Mouse (Mus musculus): Measurements from ENCODE around the gene Rxrb. TPM values are rescaled to one million over a fixed set of nuclear protein-coding genes. Genes with fewer than 3 reads are reported as not detected.
A peak's percentile ranks its signal among the peaks of the same experiment; 100 is the strongest.

Rxrb gene
- polyA plus RNA-seq, 1 experiment from 2014 or later = 28.5 TPM

DNA sequence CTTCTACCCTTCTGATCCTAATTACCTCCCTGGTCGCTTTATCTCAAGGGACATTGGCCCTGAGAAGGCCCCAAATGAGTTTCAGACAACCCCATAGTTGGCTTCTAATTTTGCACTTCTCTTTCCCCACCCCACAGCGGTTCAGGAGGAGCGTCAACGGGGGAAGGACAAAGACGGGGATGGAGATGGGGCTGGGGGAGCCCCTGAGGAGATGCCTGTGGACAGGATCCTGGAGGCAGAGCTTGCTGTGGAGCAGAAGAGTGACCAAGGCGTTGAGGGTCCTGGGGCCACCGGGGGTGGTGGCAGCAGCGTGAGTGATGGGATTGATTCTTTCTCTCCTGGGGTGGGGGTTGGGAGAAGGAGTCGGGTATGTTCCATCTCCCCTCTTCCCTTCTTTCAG lies 3.9 kb downstream of the Rxrb start:
- WGBS = 83% methylated on average over 9 of the region's 9 CpGs
- Histone ChIP-seq H3K9ac (no peak overlapping the region), H3K4me1 (peaks cover 44% of the 10 kb centered on the region), H3K36me3 (peaks cover 47% of the 10 kb centered on the region), H3K9me3 (no peaks in the 10 kb centered on the region), H3K27me3 (replicated peaks) (peaks cover 32% of the 10 kb centered on the region), H3K27ac (replicated peaks) (no peak overlapping the region), H3K4me2 (no peak overlapping the region), H3K4me3 (no peak overlapping the region)
- no peak for ATAC-seq (ENCODE audit: extremely low read depth, insufficient number of reproducible peaks, low FRiP score, low TSS enrichment)

DNA sequence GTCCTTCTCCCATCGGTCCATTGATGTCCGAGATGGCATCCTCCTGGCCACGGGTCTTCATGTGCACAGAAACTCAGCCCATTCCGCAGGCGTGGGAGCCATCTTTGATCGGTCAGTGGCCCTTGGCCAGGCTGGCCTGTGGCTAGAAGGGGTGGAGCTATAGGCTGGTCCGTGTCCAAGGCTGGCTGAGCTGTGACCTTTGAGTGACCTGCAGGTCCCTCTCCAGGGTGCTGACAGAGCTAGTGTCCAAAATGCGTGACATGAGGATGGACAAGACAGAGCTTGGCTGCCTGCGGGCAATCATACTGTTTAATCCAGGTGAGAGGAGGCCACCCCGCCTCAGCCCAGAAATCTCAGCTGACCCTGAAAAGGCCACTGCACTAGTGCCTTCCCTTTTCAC lies 5.0 kb downstream of the Rxrb start:
- H3K36me3 ChIP-seq = peaks cover 47% of the 10 kb centered on the region
- no peak for ATAC-seq (ENCODE audit: extremely low read depth, insufficient number of reproducible peaks, low FRiP score, low TSS enrichment)
- H3K4me2 ChIP-seq = no peak overlapping the region
- H3K9me3 ChIP-seq = no peaks in the 10 kb centered on the region
- H3K9ac ChIP-seq = no peak overlapping the region
- H3K27me3 ChIP-seq (replicated peaks) = peaks cover 43% of the 10 kb centered on the region
- peaks cover 49% of the 10 kb centered on the region for H3K4me1 ChIP-seq
- no peak overlapping the region for H3K4me3 ChIP-seq
- 75% methylated on average over 10 of the region's 10 CpGs for WGBS
- no peak overlapping the region for H3K27ac ChIP-seq (replicated peaks)

GRCm38 (mm10) chr17:34037241-34037640 lies 5.6 kb downstream of the Rxrb start:
- peaks cover 49% of the 10 kb centered on the region for H3K27me3 ChIP-seq (replicated peaks)
- no peaks in the 10 kb centered on the region for H3K9me3 ChIP-seq
- H3K36me3 ChIP-seq = peaks cover 47% of the 10 kb centered on the region
- H3K4me3 ChIP-seq = no peak overlapping the region
- H3K9ac ChIP-seq = no peak overlapping the region
- no peak overlapping the region for H3K4me2 ChIP-seq
- peaks cover 49% of the 10 kb centered on the region for H3K4me1 ChIP-seq
- H3K27ac ChIP-seq (replicated peaks) = no peak overlapping the region
- WGBS = 83% methylated on average over 7 of the region's 7 CpGs
- no peak for ATAC-seq (ENCODE audit: extremely low read depth, insufficient number of reproducible peaks, low FRiP score, low TSS enrichment)

GRCm38 (mm10) chr17:34038440-34038839 lies 6.8 kb downstream of the Rxrb start:
- H3K9me3 ChIP-seq = no peaks in the 10 kb centered on the region
- H3K4me2 ChIP-seq = peak overlapping the region; percentile 64
- no peak for ATAC-seq (ENCODE audit: extremely low read depth, insufficient number of reproducible peaks, low FRiP score, low TSS enrichment)
- H3K9ac ChIP-seq = peak overlapping the region; percentile 68
- peaks cover 38% of the 10 kb centered on the region for H3K4me1 ChIP-seq
- H3K4me3 ChIP-seq = peak overlapping the region; percentile 36
- peaks cover 46% of the 10 kb centered on the region for H3K36me3 ChIP-seq
- H3K27me3 ChIP-seq (replicated peaks) = peaks cover 60% of the 10 kb centered on the region
- WGBS = 14% methylated on average over 16 of the region's 21 CpGs
- H3K27ac ChIP-seq (replicated peaks) = no peak overlapping the region

DNA sequence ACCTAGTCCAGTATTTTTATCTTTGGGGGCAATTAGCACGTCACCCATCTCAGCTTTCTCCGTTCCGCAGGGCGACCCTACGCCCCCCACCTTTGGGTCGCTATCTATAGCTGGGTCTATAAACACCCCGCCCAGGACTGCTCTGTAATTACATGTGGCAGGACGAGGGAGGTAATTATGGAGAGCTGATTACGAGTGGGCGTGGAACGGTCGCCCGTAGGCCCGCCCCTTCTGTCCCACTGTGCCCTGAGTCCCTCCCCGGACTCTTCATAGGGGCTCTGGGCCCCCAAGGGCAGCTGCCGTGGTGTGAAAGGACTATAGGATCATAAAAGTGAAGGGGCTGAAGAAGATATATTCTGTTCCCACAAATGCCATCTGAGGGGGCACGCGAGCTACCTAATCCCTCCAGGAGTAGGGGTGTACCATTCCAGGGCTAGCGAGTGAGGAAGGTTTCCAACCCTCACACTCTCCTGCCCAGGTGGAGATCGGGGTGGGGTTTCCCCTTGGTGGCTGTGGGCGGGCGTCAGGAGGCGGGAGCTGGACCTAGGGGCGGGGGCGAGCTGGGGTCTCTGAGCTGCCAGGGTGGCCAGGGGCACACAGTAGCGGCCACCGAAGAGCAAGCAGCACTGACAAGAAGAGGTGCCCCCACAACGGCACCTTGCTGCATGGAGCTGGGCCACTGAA lies 7.4 kb downstream of the Rxrb start, which contains the start of gene Col11a2:
Col11a2 (plus strand) TSS at position 560 of the 684 bp plus-strand sequence.
- Histone ChIP-seq H3K27me3 (replicated peaks) (peaks cover 65% of the 10 kb centered on the region), H3K36me3 (peaks cover 40% of the 10 kb centered on the region), H3K9ac (peak within 1 kb of the TSS; percentile 68), H3K4me3 (peak within 1 kb of the TSS; percentile 36), H3K9me3 (no peaks in the 10 kb centered on the region), H3K4me1 (peaks cover 33% of the 10 kb centered on the region), H3K27ac (replicated peaks) (no peak within 1 kb of the TSS), H3K4me2 (peak within 1 kb of the TSS; percentile 64)
- WGBS = 8% methylated on average over 28 of the region's 28 CpGs
- ATAC-seq (ENCODE audit: extremely low read depth, insufficient number of reproducible peaks, low FRiP score, low TSS enrichment) = 0 out of 2 replicates have a peak, but pooled peaks have one; percentile 26

DNA sequence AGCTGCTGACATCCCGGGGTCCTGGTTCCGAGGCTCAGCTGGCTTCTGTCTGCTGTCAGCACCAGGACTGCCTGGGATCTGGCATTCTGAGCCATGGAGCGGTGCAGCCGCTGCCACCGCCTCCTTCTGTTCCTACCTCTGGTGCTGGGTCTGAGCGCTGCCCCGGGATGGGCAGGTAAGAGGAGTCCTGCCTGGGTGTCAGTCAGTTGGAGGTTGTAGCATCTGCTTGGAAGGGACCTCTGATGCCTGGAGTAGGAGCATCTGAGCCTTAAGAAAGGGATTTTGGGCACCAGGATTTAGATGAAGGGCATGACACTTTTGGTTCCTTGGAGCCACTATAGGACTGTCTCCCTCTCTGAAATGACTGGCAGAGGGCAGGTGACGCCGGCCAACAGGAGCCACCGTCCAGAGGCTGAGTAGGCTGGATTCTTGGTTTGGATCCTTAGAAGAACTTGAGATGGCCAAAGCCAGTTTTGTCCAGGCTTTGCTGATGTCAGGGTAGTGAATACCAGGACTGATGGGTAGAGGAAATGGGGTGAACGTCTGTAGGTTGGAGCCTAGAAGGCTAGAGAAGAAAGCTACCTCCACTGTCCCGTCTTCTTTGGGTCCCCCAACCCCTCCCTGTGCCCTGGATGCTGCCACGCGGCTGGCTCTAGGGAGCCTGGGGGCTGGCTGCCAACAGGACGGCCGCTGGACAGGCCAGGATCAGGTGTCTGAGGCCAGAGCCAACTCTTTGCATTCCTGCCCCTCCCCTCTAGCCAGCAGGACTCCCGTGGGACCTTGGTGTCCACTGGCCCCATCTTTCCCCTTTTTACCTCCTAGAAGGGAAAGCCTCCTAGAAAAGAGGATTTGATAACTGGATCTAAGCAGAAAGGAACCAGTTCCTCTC lies 8.2 kb downstream of the Rxrb start:
- Histone ChIP-seq H3K9ac (peak overlapping the region; percentile 68), H3K4me1 (peaks cover 32% of the 10 kb centered on the region), H3K4me3 (peak overlapping the region; percentile 36), H3K9me3 (no peaks in the 10 kb centered on the region), H3K27ac (replicated peaks) (no peak overlapping the region), H3K4me2 (peak overlapping the region; percentile 64), H3K36me3 (peaks cover 32% of the 10 kb centered on the region), H3K27me3 (replicated peaks) (peaks cover 72% of the 10 kb centered on the region)
- no peak for ATAC-seq (ENCODE audit: extremely low read depth, insufficient number of reproducible peaks, low FRiP score, low TSS enrichment)
- 27% methylated on average over 17 of the region's 17 CpGs for WGBS

DNA sequence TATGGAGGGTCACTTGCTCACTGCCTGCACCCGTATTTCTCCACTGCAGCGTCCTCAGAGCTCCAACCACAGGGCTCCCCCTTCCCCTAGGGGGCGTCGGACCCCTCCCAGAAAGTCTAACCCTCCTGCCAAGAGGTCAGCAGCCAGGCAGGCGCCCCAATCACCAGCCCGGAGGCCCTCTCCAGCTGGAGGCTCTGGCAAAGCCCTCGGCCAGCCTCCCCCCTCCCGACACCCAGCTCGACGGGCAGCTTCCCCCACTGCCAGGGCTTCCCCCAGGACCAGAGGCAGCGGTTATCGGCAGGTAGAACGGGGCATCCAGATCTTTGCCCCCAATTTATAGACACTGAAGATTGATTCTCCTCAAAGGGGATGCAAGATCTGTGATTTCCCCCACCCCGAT lies 14.3 kb downstream of the Rxrb start:
- Histone ChIP-seq H3K9ac (no peak overlapping the region), H3K36me3 (no peaks in the 10 kb centered on the region), H3K4me1 (0 out of 2 replicates have a peak, but pooled peaks cover 4% of the 10 kb centered on the region), H3K27ac (replicated peaks) (no peak overlapping the region), H3K4me2 (no peak overlapping the region), H3K27me3 (replicated peaks) (peaks cover 38% of the 10 kb centered on the region), H3K4me3 (no peak overlapping the region), H3K9me3 (peaks cover 16% of the 10 kb centered on the region)
- ATAC-seq (ENCODE audit: extremely low read depth, insufficient number of reproducible peaks, low FRiP score, low TSS enrichment) = no peak
- WGBS = 76% methylated on average over 14 of the region's 14 CpGs

DNA sequence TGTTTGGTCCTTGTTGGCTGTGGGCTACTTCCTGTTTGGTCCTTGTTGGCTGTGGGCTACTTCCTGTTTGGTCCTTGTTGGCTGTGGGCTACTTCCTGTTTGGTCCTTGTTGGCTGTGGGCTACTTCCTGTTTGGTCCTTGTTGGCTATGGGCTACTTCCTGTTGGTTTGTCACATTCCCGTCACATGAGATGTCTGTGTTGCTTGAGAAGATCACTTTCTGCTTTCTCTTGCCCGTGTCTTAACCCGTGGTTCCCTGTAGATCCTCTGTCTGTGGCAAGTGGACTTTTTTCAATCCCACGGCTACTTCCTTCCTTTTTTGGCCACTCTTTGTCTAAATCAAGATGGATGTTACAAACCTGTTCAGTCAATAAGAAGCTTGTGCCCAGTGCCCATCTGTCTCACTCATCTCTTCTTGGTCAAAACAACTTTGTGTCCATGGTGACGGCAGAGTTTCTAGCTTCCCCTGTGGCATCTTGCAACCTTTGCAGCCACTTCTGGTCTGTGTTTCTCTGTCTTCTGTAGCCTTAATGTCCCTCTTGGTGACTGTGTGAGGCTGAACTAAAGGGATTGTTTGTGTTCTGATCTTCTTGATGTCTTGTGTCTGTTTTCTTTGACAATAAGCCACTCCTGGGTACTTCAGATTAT lies 15.9 kb downstream of the Rxrb start:
- no peak overlapping the region for H3K27ac ChIP-seq (replicated peaks)
- H3K9me3 ChIP-seq = peaks cover 16% of the 10 kb centered on the region
- no peak overlapping the region for H3K4me2 ChIP-seq
- H3K4me1 ChIP-seq = no peaks in the 10 kb centered on the region
- no peak for ATAC-seq (ENCODE audit: extremely low read depth, insufficient number of reproducible peaks, low FRiP score, low TSS enrichment)
- H3K36me3 ChIP-seq = no peaks in the 10 kb centered on the region
- H3K9ac ChIP-seq = no peak overlapping the region
- H3K27me3 ChIP-seq (replicated peaks) = peaks cover 25% of the 10 kb centered on the region
- WGBS = 85% methylated on average over 5 of the region's 5 CpGs
- H3K4me3 ChIP-seq = no peak overlapping the region

- Histone ChIP-seq H3K27ac (replicated peaks) (no peak overlapping the region), H3K4me3 (no peak overlapping the region), H3K4me2 (no peak overlapping the region), H3K9me3 (no peaks in the 10 kb centered on the region), H3K4me1 (no peaks in the 10 kb centered on the region), H3K9ac (no peak overlapping the region), H3K27me3 (replicated peaks) (0 out of 2 replicates have a peak, but pooled peaks cover 1% of the 10 kb centered on the region), H3K36me3 (no peaks in the 10 kb centered on the region)
- 55% methylated on average over 7 of the region's 7 CpGs for WGBS
- no peak for ATAC-seq (ENCODE audit: extremely low read depth, insufficient number of reproducible peaks, low FRiP score, low TSS enrichment)
These were observed 25.6 kb downstream of the Rxrb start for GRCm38 (mm10) chr17:34057224-34057623.

DNA sequence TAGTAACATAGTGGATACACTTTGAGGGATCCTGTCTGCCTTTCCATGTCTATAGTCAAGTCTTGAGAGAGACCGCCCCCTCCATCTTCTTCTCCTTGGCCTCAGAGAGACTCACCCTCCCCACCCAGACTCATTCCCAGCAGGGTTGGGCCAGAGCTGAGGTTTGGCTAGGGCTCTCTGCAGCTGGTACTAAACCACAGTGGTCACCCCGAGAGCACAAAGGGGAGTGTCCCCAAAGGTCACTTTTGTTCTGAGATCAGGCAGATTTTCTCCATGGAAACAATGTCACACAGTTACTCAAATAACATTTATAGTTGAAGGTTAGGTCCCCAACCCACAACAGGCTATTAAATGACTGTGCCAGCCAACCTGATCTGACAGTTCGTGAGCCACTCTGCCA lies 37.3 kb downstream of the Rxrb start:
- Histone ChIP-seq H3K9me3 (no peaks in the 10 kb centered on the region), H3K9ac (no peak overlapping the region), H3K4me1 (no peaks in the 10 kb centered on the region), H3K27me3 (replicated peaks) (peaks cover 12% of the 10 kb centered on the region), H3K4me3 (no peak overlapping the region), H3K4me2 (no peak overlapping the region), H3K36me3 (no peaks in the 10 kb centered on the region), H3K27ac (replicated peaks) (no peak overlapping the region)
- ATAC-seq (ENCODE audit: extremely low read depth, insufficient number of reproducible peaks, low FRiP score, low TSS enrichment) = no peak
- 51% methylated on average over 3 of the region's 3 CpGs for WGBS

DNA sequence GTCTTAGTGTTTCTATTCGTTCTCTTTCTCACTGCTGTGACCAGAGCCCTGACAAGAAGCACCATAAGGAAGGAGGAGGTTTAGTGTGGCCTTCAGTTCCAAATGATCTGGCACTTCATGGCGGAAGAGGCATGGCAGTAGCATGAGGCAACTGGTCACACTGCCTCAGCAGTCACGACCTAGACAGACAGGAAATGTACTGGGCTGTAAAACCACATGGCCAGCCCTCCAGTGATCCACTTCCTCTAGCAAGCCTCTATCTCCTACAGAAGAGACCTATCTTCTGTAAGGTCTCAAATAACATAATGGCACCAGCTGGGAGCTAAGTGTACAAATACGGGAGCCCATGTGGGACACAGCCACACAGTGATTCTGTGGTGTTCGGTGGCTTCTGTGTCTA lies 40.5 kb downstream of the Rxrb start:
- no peaks in the 10 kb centered on the region for H3K9me3 ChIP-seq
- H3K36me3 ChIP-seq = no peaks in the 10 kb centered on the region
- H3K4me2 ChIP-seq = no peak overlapping the region
- 67% methylated on average over 5 of the region's 5 CpGs for WGBS
- H3K27ac ChIP-seq (replicated peaks) = no peak overlapping the region
- 0 out of 2 replicates have a peak, but pooled peaks cover 5% of the 10 kb centered on the region for H3K4me1 ChIP-seq
- no peak overlapping the region for H3K4me3 ChIP-seq
- no peak for ATAC-seq (ENCODE audit: extremely low read depth, insufficient number of reproducible peaks, low FRiP score, low TSS enrichment)
- H3K27me3 ChIP-seq (replicated peaks) = peaks cover 36% of the 10 kb centered on the region
- H3K9ac ChIP-seq = no peak overlapping the region
